Mouse (Mus musculus) megakaryocyte-erythroid progenitor cell, adult 5-6 weeks (primary cell): Measurements from ENCODE around the gene Sptbn2. TPM values are rescaled to one million over a fixed set of nuclear protein-coding genes. Genes with fewer than 3 reads are reported as not detected.
A peak's percentile ranks its signal among the peaks of the same experiment; 100 is the strongest.

Experiments used
- ATAC-seq: replicated peaks from 2 replicates; pipeline ENCODE4 v1.8.0; 2016; ENCODE audit warnings: mild to moderate bottlenecking, inconsistent platforms; ENCODE audit not compliant: severe bottlenecking, poor library complexity, low FRiP score, low TSS enrichment
- total RNA-seq, 2 experiments: library from RNA; stranded (forward) in 1 of 2; stranded (reverse) in 1 of 2; fragments of 200-1000, 215-1000 nt in 1 of 2; fragments of >200 nt in 1 of 2; fragmentation: Nextera tagmentation in 1 of 2; gene quantifications; 2 replicates each; pipeline ENCODE4 v1.2.3; 2014 to 2017

Sptbn2 gene
- total RNA-seq (2014; fragmentation: Nextera tagmentation) (not detected in 2 replicates), total RNA-seq (2017) (not detected in 2 replicates)

GRCm38 (mm10) chr19:4711098-4711600 lies at the start of gene Sptbn2:
TSS of gene Sptbn2 (plus strand) at chr19:4711167.
- ATAC-seq: no peak

GRCm38 (mm10) chr19:4666815-4667214 lies 44.2 kb upstream of the Sptbn2 start:
- ATAC-seq: 0 out of 2 replicates have a peak, but pooled peaks have one; percentile 47

GRCm38 (mm10) chr19:4670776-4671175 lies 40.2 kb upstream of the Sptbn2 start:
- no peak for ATAC-seq

- no peak for ATAC-seq
Measured at GRCm38 (mm10) chr19:4672401-4672800, 38.6 kb upstream of the Sptbn2 start.

GRCm38 (mm10) chr19:4694346-4694745 lies 16.6 kb upstream of the Sptbn2 start:
- ATAC-seq: no peak

GRCm38 (mm10) chr19:4697121-4697520 lies 13.8 kb upstream of the Sptbn2 start:
- no peak for ATAC-seq

- no peak for ATAC-seq
Measured at GRCm38 (mm10) chr19:4697721-4698120, 13.2 kb upstream of the Sptbn2 start.

GRCm38 (mm10) chr19:4698205-4698677 lies 12.7 kb upstream of the Sptbn2 start, which contains the start of gene Gm960:
TSS of gene Gm960 (minus strand) at chr19:4698668.
- ATAC-seq: no peak

- no peak for ATAC-seq
Measured at GRCm38 (mm10) chr19:4698856-4699255, 12.1 kb upstream of the Sptbn2 start.

- no peak for ATAC-seq
Measured at GRCm38 (mm10) chr19:4699821-4700220, 11.1 kb upstream of the Sptbn2 start.

GRCm38 (mm10) chr19:4700656-4701055 lies 10.3 kb upstream of the Sptbn2 start:
- ATAC-seq: no peak

GRCm38 (mm10) chr19:4701221-4701620 lies 9.7 kb upstream of the Sptbn2 start:
- no peak for ATAC-seq

- no peak for ATAC-seq
Measured at GRCm38 (mm10) chr19:4708765-4709164, 2.2 kb upstream of the Sptbn2 start.

- ATAC-seq: no peak
Measured at GRCm38 (mm10) chr19:4711601-4712155, 711 bp downstream of the Sptbn2 start.

- ATAC-seq: no peak
Measured at GRCm38 (mm10) chr19:4712156-4712780, 1.3 kb downstream of the Sptbn2 start.

GRCm38 (mm10) chr19:4712781-4713526 lies 2.0 kb downstream of the Sptbn2 start:
- ATAC-seq: no peak

- ATAC-seq: no peak
Measured at GRCm38 (mm10) chr19:4713886-4714285, 2.9 kb downstream of the Sptbn2 start.

GRCm38 (mm10) chr19:4716756-4717155 lies 5.8 kb downstream of the Sptbn2 start:
- no peak for ATAC-seq

GRCm38 (mm10) chr19:4717281-4717680 lies 6.3 kb downstream of the Sptbn2 start:
- no peak for ATAC-seq

GRCm38 (mm10) chr19:4718716-4719115 lies 7.7 kb downstream of the Sptbn2 start:
- ATAC-seq: no peak
